Mouse (Mus musculus): Measurements from ENCODE around the gene Syna.

Gene Syna

GRCm38 (mm10) chr5:134560071-134560449 is at the start of gene Syna:
TSS of gene Syna (minus strand) at chr5:134560171.
- in situ Hi-C loops (cut with MseI, MboI), result no loop called here

- in situ Hi-C loops (cut with MseI, MboI), result no loop called here
Observed at GRCm38 (mm10) chr5:134607121-134607520, 47.1 kb upstream of the Syna start.

GRCm38 (mm10) chr5:134606314-134606713 is 46.3 kb upstream of the Syna start:
- in situ Hi-C loops (cut with MseI, MboI), result no loop called here

GRCm38 (mm10) chr5:134604376-134604775 is 44.4 kb upstream of the Syna start:
- in situ Hi-C loops (cut with MseI, MboI), result no loop called here

GRCm38 (mm10) chr5:134597711-134598110 is 37.7 kb upstream of the Syna start:
- in situ Hi-C loops (cut with MseI, MboI), result no loop called here

- in situ Hi-C loops (cut with MseI, MboI), result no loop called here
Observed at GRCm38 (mm10) chr5:134593093-134593492, 33.1 kb upstream of the Syna start.

- in situ Hi-C loops (cut with MseI, MboI), result no loop called here
Observed at GRCm38 (mm10) chr5:134592026-134592581, 32.1 kb upstream of the Syna start.

GRCm38 (mm10) chr5:134589900-134590299 is 29.9 kb upstream of the Syna start:
- in situ Hi-C loops (cut with MseI, MboI), result no loop called here

GRCm38 (mm10) chr5:134584798-134585197 is 24.8 kb upstream of the Syna start:
- in situ Hi-C loops (cut with MseI, MboI), result no loop called here

- in situ Hi-C loops (cut with MseI, MboI), result no loop called here
Observed at GRCm38 (mm10) chr5:134583884-134584213, 23.9 kb upstream of the Syna start.

- in situ Hi-C loops (cut with MseI, MboI), result no loop called here
Observed at GRCm38 (mm10) chr5:134583006-134583883, 23.3 kb upstream of the Syna start.

- in situ Hi-C loops (cut with MseI, MboI), result no loop called here
Observed at GRCm38 (mm10) chr5:134582221-134582907, 22.4 kb upstream of the Syna start.

- in situ Hi-C loops (cut with MseI, MboI), result no loop called here
Observed at GRCm38 (mm10) chr5:134581146-134581545, 21.2 kb upstream of the Syna start, which contains the start of gene Rfc2. TSS of gene Rfc2 (plus strand) at chr5:134581366.

GRCm38 (mm10) chr5:134579135-134579534 is 19.2 kb upstream of the Syna start:
- in situ Hi-C loops (cut with MseI, MboI), result loop anchor here in 1 of 2 experiments (10.0 kb wide), 1 partner anchor 74 kb away; no protein-coding TSS in a partner anchor

GRCm38 (mm10) chr5:134577534-134577933 is 17.6 kb upstream of the Syna start:
- in situ Hi-C loops (cut with MseI, MboI), result loop anchor here in 1 of 2 experiments (10.0 kb wide), 1 partner anchor 73 kb away; no protein-coding TSS in a partner anchor

GRCm38 (mm10) chr5:134576517-134577220 is 16.7 kb upstream of the Syna start:
- in situ Hi-C loops (cut with MseI, MboI), result loop anchor here in 1 of 2 experiments (10.0 kb wide), 1 partner anchor 72 kb away; no protein-coding TSS in a partner anchor

GRCm38 (mm10) chr5:134575833-134576232 is 15.9 kb upstream of the Syna start:
- in situ Hi-C loops (cut with MseI, MboI), result loop anchor here in 1 of 2 experiments (10.0 kb wide), 1 partner anchor 71 kb away; no protein-coding TSS in a partner anchor

- in situ Hi-C loops (cut with MseI, MboI), result loop anchor here in 1 of 2 experiments (10.0 kb wide), 1 partner anchor 68 kb away; no protein-coding TSS in a partner anchor
Observed at GRCm38 (mm10) chr5:134572508-134573214, 12.7 kb upstream of the Syna start.

GRCm38 (mm10) chr5:134571730-134572507 is 11.9 kb upstream of the Syna start:
- in situ Hi-C loops (cut with MseI, MboI), result loop anchor here in 1 of 2 experiments (10.0 kb wide), 1 partner anchor 67 kb away; no protein-coding TSS in a partner anchor

GRCm38 (mm10) chr5:134568964-134569491 is 9.1 kb upstream of the Syna start:
- in situ Hi-C loops (cut with MseI, MboI), result no loop called here
